Comparison of ENCODE assay signal across 20 mouse cellular contexts in genomic region chr7:65580938-65581534, GRCm38 (mm10).
"Had no signal": no experiment of that assay in that cellular context is flagged by ENCODE, and none has a peak within 500 bp of the region (broad histone marks: within the 10 kb centered on the region; RNA-seq: fewer than 3 reads in every experiment).

No protein-coding gene starts in this region.

- ATAC-seq: intestine, postnatal 0 days; liver, postnatal 0 days; lung, postnatal 0 days had no signal

- H3K27me3 ChIP-seq: kidney, embryonic 15.5 days; limb, embryonic 12.5 days; limb, embryonic 15.5 days; midbrain, embryonic 12.5 days; neural tube, embryonic 12.5 days; stomach, embryonic 15.5 days had no signal

- H3K27ac ChIP-seq: kidney, embryonic 15.5 days; limb, embryonic 12.5 days; limb, embryonic 15.5 days; liver, embryonic 14.5 days; macrophage; midbrain, embryonic 12.5 days; neural tube, embryonic 12.5 days; stomach, embryonic 15.5 days had no signal

- H3K4me3 ChIP-seq: kidney, embryonic 15.5 days; limb, embryonic 12.5 days; limb, embryonic 15.5 days; midbrain, embryonic 12.5 days; neural tube, embryonic 12.5 days; stomach, embryonic 15.5 days had no signal

- DNase-seq: kidney, adult 2 months; kidney, postnatal 10 days; kidney, postnatal 36 days; left cerebral cortex, postnatal 4 days; liver, postnatal 0 days; lung, embryonic 14.5 days; right cerebral cortex, postnatal 25 days; spleen, adult 18-20 months; thymus, postnatal 25 days had no signal

- H3K36me3 ChIP-seq: kidney, embryonic 15.5 days; limb, embryonic 12.5 days; limb, embryonic 15.5 days; midbrain, embryonic 12.5 days; neural tube, embryonic 12.5 days; stomach, embryonic 15.5 days had no signal

- H3K4me1 ChIP-seq: kidney, embryonic 15.5 days; neural tube, embryonic 12.5 days; stomach, embryonic 15.5 days had no signal

- H3K9me3 ChIP-seq: kidney, embryonic 15.5 days; limb, embryonic 12.5 days; limb, embryonic 15.5 days; midbrain, embryonic 12.5 days; neural tube, embryonic 12.5 days; stomach, embryonic 15.5 days had no signal

- H3K4me2 ChIP-seq: kidney, embryonic 15.5 days; limb, embryonic 12.5 days; limb, embryonic 15.5 days; liver, embryonic 11.5 days; lung, embryonic 14.5 days; midbrain, embryonic 12.5 days; neural tube, embryonic 12.5 days; stomach, embryonic 15.5 days had no signal

- H3K9ac ChIP-seq: kidney, embryonic 15.5 days; limb, embryonic 12.5 days; limb, embryonic 15.5 days; liver, embryonic 14.5 days; liver, postnatal 0 days; lung, embryonic 14.5 days; midbrain, embryonic 12.5 days; neural tube, embryonic 12.5 days; stomach, embryonic 15.5 days had no signal
